Mouse (Mus musculus) lung, embryonic 16.5 days (tissue): Measurements from ENCODE around the gene Arl4a. TPM values are rescaled to one million over a fixed set of nuclear protein-coding genes. Genes with fewer than 3 reads are reported as not detected.
A peak's percentile ranks its signal among the peaks of the same experiment; 100 is the strongest.

Source experiments
- ATAC-seq: fragments of 200-750 bp; cut with Nextera tagmentation; 2 replicates; pipeline ENCODE4 v1.8.0; 2017; ENCODE audit warnings: low read depth, mild to moderate bottlenecking, moderate library complexity
- H3K27ac ChIP-seq: fragments of 300-500 bp; sonication (generic); 2 replicates; pipeline ENCODE4 v1.5.1; 2014; ENCODE audit warnings: mild to moderate bottlenecking, control low read depth, low read length
- H3K27me3 ChIP-seq: fragments of 300-500 bp; sonication (generic); 2 replicates; pipeline ENCODE4 v1.6.1; 2014; ENCODE audit warnings: low read depth, low read length, mixed read lengths; ENCODE audit not compliant: control insufficient read depth, insufficient read depth
- H3K36me3 ChIP-seq: fragments of 300-500 bp; sonication (generic); 2 replicates; pipeline ENCODE4 v1.6.1; 2014; ENCODE audit warnings: low read length; ENCODE audit not compliant: control insufficient read depth, insufficient read depth
- H3K4me1 ChIP-seq: fragments of 300-500 bp; sonication (generic); replicated peaks from 2 replicates; pipeline ENCODE4 v1.6.1; 2014; ENCODE audit warnings: low read length, mixed read lengths; ENCODE audit not compliant: control insufficient read depth, insufficient read depth
- H3K4me2 ChIP-seq: fragments of 300-500 bp; sonication (generic); 2 replicates; pipeline ENCODE4 v1.6.1; 2014; ENCODE audit warnings: low read depth, low read length, control low read depth
- H3K4me3 ChIP-seq: fragments of 300-500 bp; sonication (generic); 2 replicates; pipeline ENCODE4 v1.5.1; 2014; ENCODE audit warnings: mild to moderate bottlenecking, low read length, control low read depth
- H3K9ac ChIP-seq: fragments of 300-500 bp; sonication (generic); 2 replicates; pipeline ENCODE4 v1.6.1; 2014; ENCODE audit warnings: low read length, control low read depth
- H3K9me3 ChIP-seq: fragments of 300-500 bp; sonication (generic); 2 replicates; pipeline ENCODE4 v1.6.1; 2016; ENCODE audit warnings: low read length; ENCODE audit not compliant: control insufficient read depth
- WGBS: fragments of 180-500 bp; shearing (Covaris S2); extraction: QIAGEN DNeasy Blood & Tissue Kit; methylation state at CpG from one replicate; pipeline ENCODE4 v1.1.7; 2014; 5-methylcytosine and 5-hydroxymethylcytosine counted together
- polyA plus RNA-seq: library from polyadenylated mRNA; unstranded; fragments of >200 nt; fragmentation: Nextera tagmentation; extraction: Ambion mirVana; gene quantifications from 2 replicates; pipeline ENCODE4 v1.2.1, GENCODE M21; 2015

Arl4a gene
- 30.9 and 33.4 TPM in 2 replicates for polyA plus RNA-seq

GRCm38 (mm10) chr12:40037876-40038463 lies at the start of gene Arl4a:
TSS of gene Arl4a (minus strand) at chr12:40038025.
- Histone ChIP-seq H3K27ac (peak within 1 kb of the TSS; percentile 80), H3K36me3 (no peaks in the 10 kb centered on the region), H3K27me3 (no peaks in the 10 kb centered on the region), H3K9ac (peak within 1 kb of the TSS; percentile 80), H3K4me3 (peak within 1 kb of the TSS; percentile 84), H3K9me3 (no peaks in the 10 kb centered on the region), H3K4me2 (peak within 1 kb of the TSS; percentile 84), H3K4me1 (no peaks in the 10 kb centered on the region; the same call in 1 of the 2 replicates)
- ATAC-seq, result peak; percentile 91
- WGBS, result under 1% methylated on average over 59 of the region's 68 CpGs

- H3K9me3 ChIP-seq, result no peaks in the 10 kb centered on the region
- H3K4me1 ChIP-seq, result no peaks in the 10 kb centered on the region
- H3K4me2 ChIP-seq, result no peak overlapping the region
- H3K4me3 ChIP-seq, result no peak overlapping the region
- 68% methylated on average over 5 of the region's 5 CpGs for WGBS
- no peaks in the 10 kb centered on the region for H3K27me3 ChIP-seq
- no peak overlapping the region for H3K27ac ChIP-seq
- H3K36me3 ChIP-seq, result no peaks in the 10 kb centered on the region
- no peak for ATAC-seq
- H3K9ac ChIP-seq, result no peak overlapping the region
Observed at GRCm38 (mm10) chr12:40085731-40086322, 48.0 kb upstream of the Arl4a start.

- no peak overlapping the region for H3K9ac ChIP-seq
- no peaks in the 10 kb centered on the region for H3K9me3 ChIP-seq
- H3K4me3 ChIP-seq, result no peak overlapping the region
- H3K4me1 ChIP-seq, result no peaks in the 10 kb centered on the region
- no peak overlapping the region for H3K27ac ChIP-seq
- no peaks in the 10 kb centered on the region for H3K36me3 ChIP-seq
- no peak overlapping the region for H3K4me2 ChIP-seq
- WGBS, result 39% methylated on average over 5 of the region's 6 CpGs
- H3K27me3 ChIP-seq, result no peaks in the 10 kb centered on the region
- ATAC-seq, result peak; percentile 23; the same call in 1 of the 2 replicates
Observed at GRCm38 (mm10) chr12:40082453-40083238, 44.8 kb upstream of the Arl4a start.

DNA sequence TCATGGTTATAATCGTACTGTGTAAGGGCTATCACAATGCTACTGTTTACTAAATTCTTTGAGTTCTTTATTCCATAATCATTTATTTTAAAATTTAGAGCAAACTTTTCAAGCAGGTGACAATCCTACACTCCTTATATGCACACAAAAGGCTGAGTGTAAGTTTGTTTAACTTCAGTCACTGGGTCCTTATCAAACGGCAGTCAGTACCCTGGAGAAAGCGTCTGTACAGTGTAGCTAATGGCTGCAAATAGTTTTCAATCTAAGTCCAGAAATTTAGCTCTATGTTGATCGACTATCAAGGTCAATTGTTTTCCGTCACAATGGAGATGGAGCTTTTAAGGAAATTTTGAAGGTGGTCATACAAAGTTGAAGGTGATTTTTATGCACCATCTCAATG lies 44.2 kb upstream of the Arl4a start:
- no peaks in the 10 kb centered on the region for H3K36me3 ChIP-seq
- no peak for ATAC-seq
- 34% methylated on average over 5 of the region's 5 CpGs for WGBS

DNA sequence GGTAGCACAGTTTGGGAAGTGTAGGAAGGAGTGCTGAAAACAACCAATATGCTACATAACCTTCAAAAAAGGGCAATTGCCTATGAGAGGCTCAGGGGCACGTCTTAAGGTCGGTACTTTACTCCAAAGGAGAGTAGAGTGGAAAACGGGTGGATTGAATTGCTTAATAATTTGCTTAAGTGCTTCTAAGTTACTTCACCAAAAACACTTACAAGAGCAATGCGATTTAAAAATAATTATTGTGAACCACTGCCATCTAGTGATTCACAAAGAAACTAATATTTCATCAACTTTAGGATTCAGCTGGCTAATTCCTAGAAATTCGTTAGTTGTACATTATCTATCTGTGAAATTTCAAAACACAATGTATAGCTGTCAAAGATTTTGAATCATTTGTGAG lies 35.8 kb upstream of the Arl4a start:
- no peak overlapping the region for H3K4me2 ChIP-seq
- H3K36me3 ChIP-seq, result no peaks in the 10 kb centered on the region
- no peak overlapping the region for H3K4me3 ChIP-seq
- ATAC-seq, result no peak
- no peaks in the 10 kb centered on the region for H3K9me3 ChIP-seq
- no peak overlapping the region for H3K27ac ChIP-seq
- H3K4me1 ChIP-seq, result no peaks in the 10 kb centered on the region
- H3K27me3 ChIP-seq, result no peaks in the 10 kb centered on the region
- no peak overlapping the region for H3K9ac ChIP-seq
- WGBS, result 40% methylated on average over 5 of the region's 5 CpGs

More for the DNA sequence above, 44.2 kb upstream of the Arl4a start:
- Histone ChIP-seq H3K4me1 (no peaks in the 10 kb centered on the region), H3K4me3 (no peak overlapping the region), H3K9ac (no peak overlapping the region), H3K9me3 (no peaks in the 10 kb centered on the region), H3K4me2 (no peak overlapping the region), H3K27ac (no peak overlapping the region), H3K27me3 (no peaks in the 10 kb centered on the region)

DNA sequence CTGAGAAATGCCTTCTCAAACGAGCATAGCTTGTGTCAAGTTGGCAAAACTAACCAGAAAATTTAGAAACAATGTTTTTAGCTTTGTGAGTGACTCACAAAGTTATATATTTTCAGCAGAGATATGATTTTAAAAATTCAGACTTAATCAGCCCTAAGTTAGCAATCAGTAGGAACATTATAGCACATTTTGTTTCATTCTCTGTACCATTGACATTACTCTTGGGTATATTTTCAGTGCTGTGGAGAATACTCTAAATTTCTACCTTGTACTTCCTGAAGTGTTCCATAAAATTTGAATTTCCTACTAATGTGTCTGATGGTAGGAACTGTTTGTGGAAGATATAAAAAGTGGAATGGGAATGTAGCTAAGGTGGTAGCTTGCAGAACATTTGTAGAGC lies 9.2 kb upstream of the Arl4a start:
- Histone ChIP-seq H3K27ac (no peak overlapping the region), H3K9ac (no peak overlapping the region), H3K4me1 (no peaks in the 10 kb centered on the region), H3K27me3 (no peaks in the 10 kb centered on the region), H3K4me2 (no peak overlapping the region), H3K9me3 (no peaks in the 10 kb centered on the region), H3K36me3 (no peaks in the 10 kb centered on the region), H3K4me3 (no peak overlapping the region)
- no peak for ATAC-seq
- 34% methylated on average over 1 of the region's 1 CpGs for WGBS

DNA sequence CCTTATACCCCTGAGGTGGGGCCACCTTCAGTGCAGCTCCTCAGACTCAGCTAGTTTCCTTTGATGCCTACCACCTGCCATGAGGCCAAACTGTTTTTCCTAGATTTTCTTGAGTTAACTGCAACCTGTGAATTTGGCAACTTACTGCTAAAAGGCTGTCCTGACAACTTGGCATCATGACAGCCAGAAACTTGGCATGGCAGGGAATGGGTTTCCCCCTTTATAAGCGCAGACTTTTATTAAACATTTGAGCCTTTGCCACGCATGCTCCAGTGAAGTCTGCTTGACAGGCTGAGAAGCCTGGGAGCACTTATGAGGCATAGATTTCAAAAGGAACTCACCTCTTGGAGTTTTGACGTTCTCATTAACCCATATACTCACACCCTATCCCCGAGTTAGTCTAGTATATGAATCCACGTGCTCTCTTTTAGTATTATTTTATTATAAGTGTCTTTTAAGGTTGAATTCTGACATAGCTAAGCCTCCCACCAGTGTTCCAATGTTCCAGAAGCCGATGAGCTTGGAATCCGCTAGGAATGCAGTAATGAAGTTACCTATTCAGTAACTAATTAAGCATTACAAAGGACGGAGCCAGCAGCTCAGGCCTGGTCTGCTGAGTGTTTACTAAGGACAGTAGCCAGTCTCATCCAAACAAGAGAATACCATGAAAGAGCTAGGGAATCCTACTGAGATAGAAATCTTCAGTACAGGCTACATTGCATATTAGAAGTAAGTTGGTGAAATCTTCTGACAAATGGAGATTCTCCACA lies 6.2 kb upstream of the Arl4a start:
- no peak overlapping the region for H3K4me3 ChIP-seq
- ATAC-seq, result no peak
- no peak overlapping the region for H3K9ac ChIP-seq
- no peaks in the 10 kb centered on the region for H3K9me3 ChIP-seq
- no peaks in the 10 kb centered on the region for H3K36me3 ChIP-seq
- no peaks in the 10 kb centered on the region for H3K27me3 ChIP-seq
- H3K27ac ChIP-seq, result no peak overlapping the region
- no peak overlapping the region for H3K4me2 ChIP-seq
- no peaks in the 10 kb centered on the region for H3K4me1 ChIP-seq
- WGBS, result 81% methylated on average over 8 of the region's 8 CpGs

GRCm38 (mm10) chr12:40040067-40040466 lies 2.2 kb upstream of the Arl4a start:
- Histone ChIP-seq H3K9ac (no peak overlapping the region), H3K9me3 (no peaks in the 10 kb centered on the region), H3K4me3 (no peak overlapping the region), H3K36me3 (no peaks in the 10 kb centered on the region), H3K27me3 (no peaks in the 10 kb centered on the region), H3K4me1 (no peaks in the 10 kb centered on the region; the same call in 1 of the 2 replicates), H3K27ac (no peak overlapping the region), H3K4me2 (no peak overlapping the region)
- no peak for ATAC-seq
